ENCODE assay signal across 17 mouse cellular contexts in genomic region chr12:83125284-83125683, GRCm38 (mm10).
DNase-seq lines count a peak whose midpoint lies in the region; TF ChIP-seq lines count a peak whose summit lies in the region.
"Had no signal": no experiment of that assay in that cellular context is flagged by ENCODE, and none has a peak within 500 bp of the region (broad histone marks: within the 10 kb centered on the region; RNA-seq: fewer than 3 reads in every experiment).

No protein-coding gene starts in this region.

- peak overlapping the region; percentile 82 for H3K27ac ChIP-seq in layer of hippocampus, adult 2 months
- H3K27ac ChIP-seq: embryonic facial prominence, embryonic 13.5 days; forebrain, embryonic 12.5 days; gastrocnemius, adult 2 months; hindbrain, embryonic 15.5 days had no signal

- peak; percentile 20 to 42 for DNase-seq in frontal cortex, adult 2 months (ENCODE audit: extremely low spot score in 1 of 2, low spot score in 1 of 2)
- no peak for DNase-seq in frontal cortex, postnatal 10 days (ENCODE audit: low spot score in 2 of 2)
- DNase-seq in layer of hippocampus, adult 2 months (ENCODE audit: low spot score in 2 of 2), result peak in 1 of 2 experiments; percentile 54
- no peak for DNase-seq in layer of hippocampus, postnatal 25 days (ENCODE audit: extremely low spot score in 1 of 2, low spot score in 1 of 2)
- DNase-seq in right cerebral cortex, adult 18-20 months, result peak; percentile 16
- no peak for DNase-seq in right cerebral cortex, postnatal 36 days (ENCODE audit: low spot score in 2 of 2)
- no peak for DNase-seq in lung, postnatal 36 days
- DNase-seq: adrenal gland, postnatal 10 days; cerebellum, adult 18-20 months; cerebellum, adult 9-11 months; cerebellum, postnatal 36 days; gastrocnemius, adult 2 months; gastrocnemius, postnatal 25 days had no signal

- H3K4me3 ChIP-seq in layer of hippocampus, adult 2 months, result no peak overlapping the region
- H3K4me3 ChIP-seq: embryonic facial prominence, embryonic 13.5 days; forebrain, embryonic 12.5 days; gastrocnemius, adult 2 months; heart, embryonic 12.5 days; hindbrain, embryonic 15.5 days had no signal

- TF ChIP-seq CTCF in layer of hippocampus, adult 2 months (conservative IDR thresholded peaks at IDR 0.05), result 0 out of 2 replicates have a peak, but pooled peaks have one; percentile 13

Comparison
In these comparisons a context has a peak if more than half of its experiments do, and no peak if none do; other contexts are left out.
1. DNase-seq: peak in frontal cortex, adult 2 months (2 of 2) and right cerebral cortex, adult 18-20 months (single experiment); none in frontal cortex, postnatal 10 days (0 of 2), layer of hippocampus, postnatal 25 days (0 of 2), right cerebral cortex, postnatal 36 days (0 of 2) and lung, postnatal 36 days (single experiment).